Mouse (Mus musculus): ENCODE data around the gene Snapc5. TPM values are rescaled to one million over a fixed set of nuclear protein-coding genes. Genes with fewer than 3 reads are reported as not detected.

Snapc5 gene
- polyA plus RNA-seq, 1 experiment from 2014 or later: 14.9 TPM

DNA sequence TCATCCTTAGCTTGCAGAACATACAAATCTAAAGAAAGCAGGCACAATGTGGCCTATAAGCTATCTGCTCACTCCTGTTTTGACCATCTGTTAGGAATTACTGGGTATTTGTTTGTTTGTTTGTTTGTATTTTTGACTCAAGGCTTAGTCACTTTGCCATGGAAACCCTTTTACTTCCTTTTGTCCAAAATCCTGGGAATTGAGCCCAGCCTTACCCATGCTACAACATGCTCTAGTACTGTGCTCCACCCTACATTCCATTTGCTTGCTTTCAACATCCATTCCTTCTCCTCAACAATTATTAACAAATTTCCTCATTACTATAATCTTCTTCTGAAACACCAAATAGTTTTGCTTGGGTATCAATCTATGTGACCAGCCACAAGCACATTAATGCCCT, 23.8 kb downstream of the Snapc5 start:
- no peaks in the 10 kb centered on the region for H3K9me3 ChIP-seq (replicated peaks)
- H3K36me3 ChIP-seq: peaks cover 56% of the 10 kb centered on the region
- no peak overlapping the region for H3K9ac ChIP-seq
- no peak overlapping the region for H3K27ac ChIP-seq
- H3K4me3 ChIP-seq: no peak overlapping the region
- H3K4me2 ChIP-seq: no peak overlapping the region
- no peak for ATAC-seq
- H3K27me3 ChIP-seq (replicated peaks): no peaks in the 10 kb centered on the region
- no peaks in the 10 kb centered on the region for H3K4me1 ChIP-seq

DNA sequence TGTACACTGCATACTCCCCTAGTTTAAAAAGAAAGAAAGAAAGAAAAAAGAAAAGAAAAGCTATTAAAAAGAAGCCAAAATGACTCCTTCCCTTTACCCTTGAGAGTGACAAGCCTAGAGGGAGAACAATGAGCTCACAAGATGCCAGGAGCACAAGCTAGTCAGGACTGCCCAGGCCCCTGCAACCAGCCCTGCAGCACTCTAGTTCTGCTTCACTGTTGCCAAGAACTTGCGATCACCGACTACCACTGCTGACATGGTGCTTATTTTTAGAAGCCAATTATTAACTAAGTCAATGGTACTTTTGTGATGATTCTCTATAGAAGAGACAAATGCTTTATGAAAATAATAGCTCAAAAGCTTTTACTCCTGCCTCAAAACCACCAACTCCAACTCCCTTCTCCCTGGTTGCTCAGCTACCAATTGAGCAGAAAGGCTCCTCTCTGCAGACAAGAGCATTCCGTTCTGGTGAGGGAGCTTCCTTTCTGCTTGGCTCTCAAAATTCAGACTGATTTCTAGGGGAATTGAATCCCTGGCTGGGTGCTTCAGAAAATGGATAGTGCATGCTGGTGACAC, 28.5 kb downstream of the Snapc5 start:
- no peak overlapping the region for H3K27ac ChIP-seq
- no peaks in the 10 kb centered on the region for H3K4me1 ChIP-seq
- WGBS (ENCODE audit: insufficient replicate concordance): 81% methylated on average over 3 of the region's 3 CpGs
- H3K4me2 ChIP-seq: no peak overlapping the region
- H3K27me3 ChIP-seq (replicated peaks): no peaks in the 10 kb centered on the region
- no peak overlapping the region for H3K9ac ChIP-seq
- H3K4me3 ChIP-seq: no peak overlapping the region
- peaks cover 73% of the 10 kb centered on the region for H3K36me3 ChIP-seq
- no peak for ATAC-seq
- no peaks in the 10 kb centered on the region for H3K9me3 ChIP-seq (replicated peaks)

- Histone ChIP-seq H3K4me1 (0 out of 2 replicates have a peak, but pooled peaks cover 4% of the 10 kb centered on the region), H3K36me3 (peaks cover 40% of the 10 kb centered on the region), H3K4me3 (no peak overlapping the region), H3K9me3 (replicated peaks) (no peaks in the 10 kb centered on the region), H3K9ac (no peak overlapping the region), H3K27me3 (replicated peaks) (no peaks in the 10 kb centered on the region), H3K27ac (no peak overlapping the region), H3K4me2 (no peak overlapping the region)
- WGBS (ENCODE audit: insufficient replicate concordance): 82% methylated on average over 17 of the region's 17 CpGs
- ATAC-seq: no peak
Measured at GRCm38 (mm10) chr9:64214452-64214851, 35.4 kb downstream of the Snapc5 start.

GRCm38 (mm10) chr9:64216090-64216489, 37.0 kb downstream of the Snapc5 start:
- Histone ChIP-seq H3K4me3 (no peak overlapping the region), H3K9ac (no peak overlapping the region), H3K36me3 (peaks cover 26% of the 10 kb centered on the region), H3K27ac (no peak overlapping the region), H3K9me3 (replicated peaks) (no peaks in the 10 kb centered on the region), H3K4me2 (no peak overlapping the region), H3K27me3 (replicated peaks) (no peaks in the 10 kb centered on the region), H3K4me1 (peaks cover 9% of the 10 kb centered on the region; the same call in 1 of the 2 replicates)
- 34% methylated on average over 4 of the region's 4 CpGs for WGBS (ENCODE audit: insufficient replicate concordance)
- ATAC-seq: no peak

- Histone ChIP-seq H3K4me2 (no peak overlapping the region), H3K9me3 (replicated peaks) (no peaks in the 10 kb centered on the region), H3K4me1 (peaks cover 9% of the 10 kb centered on the region; the same call in 1 of the 2 replicates), H3K27ac (no peak overlapping the region), H3K4me3 (no peak overlapping the region), H3K27me3 (replicated peaks) (no peaks in the 10 kb centered on the region), H3K36me3 (peaks cover 21% of the 10 kb centered on the region), H3K9ac (no peak overlapping the region)
- WGBS (ENCODE audit: insufficient replicate concordance): 82% methylated on average over 2 of the region's 2 CpGs
- ATAC-seq: no peak
Measured at GRCm38 (mm10) chr9:64216641-64217040, 37.6 kb downstream of the Snapc5 start.

- Histone ChIP-seq H3K4me2 (no peak overlapping the region), H3K27ac (no peak overlapping the region), H3K4me3 (no peak overlapping the region), H3K9me3 (replicated peaks) (no peaks in the 10 kb centered on the region), H3K4me1 (peaks cover 16% of the 10 kb centered on the region; the same call in 1 of the 2 replicates), H3K27me3 (replicated peaks) (no peaks in the 10 kb centered on the region), H3K36me3 (peaks cover 11% of the 10 kb centered on the region; the same call in 1 of the 2 replicates), H3K9ac (no peak overlapping the region)
- no peak for ATAC-seq
Measured at GRCm38 (mm10) chr9:64217887-64218286, 38.8 kb downstream of the Snapc5 start.

- H3K4me1 ChIP-seq: peaks cover 16% of the 10 kb centered on the region; the same call in 1 of the 2 replicates
- no peak overlapping the region for H3K9ac ChIP-seq
- no peak overlapping the region for H3K4me3 ChIP-seq
- WGBS (ENCODE audit: insufficient replicate concordance): 73% methylated on average over 1 of the region's 1 CpGs
- no peak overlapping the region for H3K4me2 ChIP-seq
- peaks cover 3% of the 10 kb centered on the region; the same call in 1 of the 2 replicates for H3K36me3 ChIP-seq
- H3K27ac ChIP-seq: no peak overlapping the region
- no peaks in the 10 kb centered on the region for H3K9me3 ChIP-seq (replicated peaks)
- no peaks in the 10 kb centered on the region for H3K27me3 ChIP-seq (replicated peaks)
- ATAC-seq: no peak
Measured at GRCm38 (mm10) chr9:64219305-64219704, 40.2 kb downstream of the Snapc5 start.

DNA sequence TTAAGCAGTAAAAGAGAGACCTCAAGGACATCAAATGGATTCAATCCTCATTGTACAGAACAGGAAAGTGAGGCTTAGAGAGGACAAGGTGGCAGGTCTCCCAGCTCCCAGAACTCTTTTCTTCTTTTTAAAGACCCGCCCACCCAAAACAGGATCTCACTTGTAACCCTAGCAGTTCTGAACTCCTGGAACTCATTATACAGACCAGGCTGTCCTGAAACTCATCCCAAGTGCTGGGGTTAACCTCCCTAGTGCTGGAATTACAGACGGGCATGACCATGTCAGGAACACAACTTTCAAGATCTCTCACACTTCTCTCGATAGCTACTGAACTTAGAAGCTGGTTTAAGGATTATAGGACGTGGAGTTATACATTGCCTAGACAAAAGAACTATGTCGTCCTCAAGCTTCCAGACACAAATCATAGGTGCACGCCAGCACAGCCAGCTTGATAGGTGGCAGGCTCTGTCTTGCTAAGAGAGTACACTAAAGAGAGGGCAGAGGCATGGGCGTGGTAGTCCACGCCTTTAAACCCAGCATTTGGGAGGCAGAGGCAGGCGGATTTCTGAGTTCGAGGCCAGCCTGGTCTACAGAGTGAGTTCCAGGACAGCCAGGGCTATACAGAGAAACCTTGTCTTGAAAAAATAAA, 40.8 kb downstream of the Snapc5 start:
- no peak overlapping the region for H3K27ac ChIP-seq
- no peak overlapping the region for H3K9ac ChIP-seq
- peaks cover 16% of the 10 kb centered on the region; the same call in 1 of the 2 replicates for H3K4me1 ChIP-seq
- H3K36me3 ChIP-seq: no peaks in the 10 kb centered on the region
- H3K4me3 ChIP-seq: no peak overlapping the region
- ATAC-seq: no peak
- no peaks in the 10 kb centered on the region for H3K27me3 ChIP-seq (replicated peaks)
- H3K9me3 ChIP-seq (replicated peaks): no peaks in the 10 kb centered on the region
- WGBS (ENCODE audit: insufficient replicate concordance): 76% methylated on average over 10 of the region's 10 CpGs
- H3K4me2 ChIP-seq: no peak overlapping the region

- ATAC-seq: no peak
- H3K9me3 ChIP-seq (replicated peaks): no peaks in the 10 kb centered on the region
- H3K4me2 ChIP-seq: no peak overlapping the region
- no peak overlapping the region for H3K27ac ChIP-seq
- no peak overlapping the region for H3K4me3 ChIP-seq
- 54% methylated on average over 1 of the region's 1 CpGs for WGBS (ENCODE audit: insufficient replicate concordance)
- no peaks in the 10 kb centered on the region for H3K36me3 ChIP-seq
- H3K4me1 ChIP-seq: peaks cover 16% of the 10 kb centered on the region; the same call in 1 of the 2 replicates
- H3K9ac ChIP-seq: no peak overlapping the region
- H3K27me3 ChIP-seq (replicated peaks): no peaks in the 10 kb centered on the region
Measured at GRCm38 (mm10) chr9:64220603-64221002, 41.5 kb downstream of the Snapc5 start.

DNA sequence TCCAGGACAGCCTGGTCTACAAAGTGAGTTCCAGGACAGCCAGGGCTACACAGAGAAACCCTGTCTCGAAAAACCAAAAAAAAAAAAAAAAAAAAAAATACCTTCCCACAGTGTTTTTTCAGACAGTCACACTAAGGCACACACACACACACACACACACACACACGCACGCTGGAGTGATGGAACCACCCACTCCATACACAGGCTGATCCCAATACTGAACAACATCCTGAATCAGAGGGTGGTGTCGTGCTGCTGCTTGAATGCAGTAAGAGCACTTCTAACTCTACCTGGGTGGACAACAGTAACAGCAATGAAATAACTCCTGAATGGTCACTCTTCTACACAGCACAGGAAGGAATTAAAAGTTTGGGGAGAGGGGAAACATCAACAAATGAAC, 42.4 kb downstream of the Snapc5 start:
- 64% methylated on average over 4 of the region's 4 CpGs for WGBS (ENCODE audit: insufficient replicate concordance)
- no peak overlapping the region for H3K27ac ChIP-seq
- H3K9me3 ChIP-seq (replicated peaks): no peaks in the 10 kb centered on the region
- peaks cover 16% of the 10 kb centered on the region; the same call in 1 of the 2 replicates for H3K4me1 ChIP-seq
- no peak for ATAC-seq
- H3K4me2 ChIP-seq: no peak overlapping the region
- H3K36me3 ChIP-seq: no peaks in the 10 kb centered on the region
- no peak overlapping the region for H3K4me3 ChIP-seq
- H3K9ac ChIP-seq: no peak overlapping the region
- no peaks in the 10 kb centered on the region for H3K27me3 ChIP-seq (replicated peaks)

DNA sequence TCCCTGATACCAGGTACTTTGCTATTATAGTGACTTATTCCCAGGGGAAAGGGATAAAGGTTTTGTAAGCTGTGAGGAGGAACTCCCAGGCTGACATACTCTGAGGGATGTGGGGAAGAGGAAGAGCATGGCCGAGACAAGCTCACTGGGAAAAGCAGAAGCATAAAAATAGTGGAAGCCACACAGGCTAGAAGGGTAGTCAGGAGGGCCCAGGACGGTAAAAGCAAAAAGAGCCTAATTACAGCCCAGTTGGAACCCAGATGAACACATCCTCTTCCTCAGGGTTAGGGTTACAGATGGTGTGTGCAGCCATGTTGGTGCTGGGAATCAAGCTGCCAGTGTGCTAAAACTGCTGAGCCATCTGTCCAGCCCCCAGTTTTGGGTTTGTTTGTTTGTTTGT, 43.0 kb downstream of the Snapc5 start:
- Histone ChIP-seq H3K4me1 (peaks cover 16% of the 10 kb centered on the region; the same call in 1 of the 2 replicates), H3K9ac (no peak overlapping the region), H3K27me3 (replicated peaks) (no peaks in the 10 kb centered on the region), H3K27ac (no peak overlapping the region), H3K9me3 (replicated peaks) (no peaks in the 10 kb centered on the region), H3K4me2 (no peak overlapping the region), H3K4me3 (no peak overlapping the region), H3K36me3 (no peaks in the 10 kb centered on the region)
- WGBS (ENCODE audit: insufficient replicate concordance): 30% methylated on average over 2 of the region's 2 CpGs
- ATAC-seq: no peak

DNA sequence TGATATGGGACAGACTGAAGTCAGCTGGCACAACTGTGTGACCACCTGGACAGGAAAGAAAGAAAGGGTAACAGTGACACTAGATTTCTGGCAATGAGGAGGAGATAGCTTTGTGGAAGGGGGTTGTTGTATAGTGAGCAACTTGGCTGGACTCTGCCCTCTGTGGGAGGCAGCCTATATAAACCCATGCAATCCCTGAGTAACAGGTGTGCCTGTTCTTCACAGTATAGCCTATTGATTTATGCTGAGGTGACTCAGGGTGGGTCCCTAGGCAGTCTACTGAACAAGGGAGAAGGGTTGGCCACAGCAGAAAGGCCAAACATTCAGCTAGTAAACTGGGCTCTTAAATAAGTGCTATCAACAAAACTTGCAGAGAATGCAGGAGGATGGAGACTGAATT, 46.7 kb downstream of the Snapc5 start:
- Histone ChIP-seq H3K27me3 (replicated peaks) (no peaks in the 10 kb centered on the region), H3K9me3 (replicated peaks) (no peaks in the 10 kb centered on the region), H3K4me3 (no peak overlapping the region), H3K4me1 (peaks cover 21% of the 10 kb centered on the region), H3K9ac (no peak overlapping the region), H3K36me3 (no peaks in the 10 kb centered on the region), H3K27ac (no peak overlapping the region), H3K4me2 (no peak overlapping the region)
- no peak for ATAC-seq

DNA sequence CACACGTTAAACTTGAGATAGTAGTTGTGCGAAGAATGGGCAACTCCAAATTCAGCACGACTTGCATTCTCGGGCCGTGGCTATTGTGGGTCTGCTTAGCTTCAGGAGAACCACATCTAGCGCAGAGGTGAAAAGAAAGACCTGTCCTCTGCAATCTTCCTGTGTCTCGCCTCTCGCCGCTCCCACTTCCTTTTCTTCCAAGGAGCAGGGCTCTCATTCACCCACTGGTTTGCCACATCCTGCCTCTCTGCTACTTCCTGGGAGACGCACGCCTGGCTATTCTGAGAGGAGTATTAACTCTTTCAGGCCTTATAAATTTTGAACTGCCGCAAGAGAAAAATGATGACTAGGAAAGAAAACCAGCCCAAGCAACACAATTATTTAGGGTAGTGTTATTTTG, 48.7 kb downstream of the Snapc5 start:
- no peaks in the 10 kb centered on the region for H3K36me3 ChIP-seq
- no peaks in the 10 kb centered on the region for H3K27me3 ChIP-seq (replicated peaks)
- no peak for ATAC-seq

More for the DNA sequence above, 48.7 kb downstream of the Snapc5 start:
- Histone ChIP-seq H3K9me3 (replicated peaks) (no peaks in the 10 kb centered on the region), H3K9ac (no peak overlapping the region), H3K4me2 (peak overlapping the region; percentile 20; the same call in 1 of the 2 replicates), H3K4me3 (no peak overlapping the region), H3K27ac (no peak overlapping the region), H3K4me1 (peaks cover 24% of the 10 kb centered on the region)
- 35% methylated on average over 12 of the region's 12 CpGs for WGBS (ENCODE audit: insufficient replicate concordance)
